Mouse (Mus musculus) myocyte (in vitro differentiated cells): ENCODE data around the gene Lysmd3.

Experiments used
- CEBPB ChIP-seq: IDR thresholded peaks from 2 replicates; pipeline ENCODE4 v1.6.1; 2011; ENCODE audit warnings: mild to moderate bottlenecking, moderate library complexity; ENCODE audit not compliant: poor library complexity, insufficient read depth, severe bottlenecking
- E2F4 ChIP-seq: IDR thresholded peaks from one replicate; pipeline ENCODE4 v1.6.1; 2011; ENCODE audit warnings: mild to moderate bottlenecking, control low read depth, moderate library complexity; ENCODE audit not compliant: insufficient read depth
- MAX ChIP-seq: IDR thresholded peaks from one replicate; pipeline ENCODE4 v1.6.1; 2011; ENCODE audit warnings: low read depth, mild to moderate bottlenecking, control low read depth
- MYOG ChIP-seq, 3 experiments: IDR thresholded peaks; one replicate each; pipeline ENCODE4 v1.6.1; 2011; ENCODE audit warnings: control low read depth in 2 of 3, low read depth in 2 of 3, mild to moderate bottlenecking in 2 of 3; ENCODE audit not compliant: insufficient read length in 2 of 3, control insufficient read depth in 1 of 3, insufficient read depth in 1 of 3
- POLR2A ChIP-seq: IDR thresholded peaks from one replicate; pipeline ENCODE4 v1.6.1; 2011; ENCODE audit warnings: low read depth, mild to moderate bottlenecking, control low read depth, moderate library complexity; ENCODE audit not compliant: insufficient read length
- POLR2AphosphoS2 ChIP-seq: IDR thresholded peaks from one replicate; pipeline ENCODE4 v1.6.1; 2011; ENCODE audit warnings: low read depth, control low read depth; ENCODE audit not compliant: insufficient read length
- REST ChIP-seq: IDR thresholded peaks from one replicate; pipeline ENCODE4 v1.6.1; 2011; ENCODE audit warnings: mild to moderate bottlenecking, control low read depth, moderate library complexity; ENCODE audit not compliant: insufficient read depth, insufficient read length
- TCF12 ChIP-seq: IDR thresholded peaks from one replicate; pipeline ENCODE4 v1.6.1; 2011; ENCODE audit warnings: mild to moderate bottlenecking, control low read depth; ENCODE audit not compliant: poor library complexity, insufficient read depth, severe bottlenecking
- USF1 ChIP-seq: IDR thresholded peaks from one replicate; pipeline ENCODE4 v1.6.1; 2011; ENCODE audit warnings: low read depth, mild to moderate bottlenecking, control low read depth, moderate library complexity

GRCm38 (mm10) chr13:81632720-81633415 is 24.6 kb upstream of the Lysmd3 start, which contains the start of gene Adgrv1:
- TF ChIP-seq E2F4 = no peak
- no peak for TF ChIP-seq CEBPB
- TF ChIP-seq USF1 = no peak
- TF ChIP-seq POLR2AphosphoS2 = no peak
- TF ChIP-seq POLR2A = no peak
- TF ChIP-seq MAX = no peak
- no peak for TF ChIP-seq TCF12
- TF ChIP-seq REST = no peak
- TF ChIP-seq MYOG (IDR thresholded peaks at IDR 0.05; ENCODE audit: control insufficient read depth in 1 of 3, insufficient read depth in 1 of 3, insufficient read length in 2 of 3, low read depth in 2 of 3) = peak in 1 of 3 experiments; percentile 15
